Mouse (Mus musculus): ENCODE data around the gene Map3k1.
"Not testable (repeated sequence)": the region's sequence is repeated elsewhere in the genome, so short reads cannot be mapped to it uniquely, and the experiment has no call there.

Gene Map3k1

GRCm38 (mm10) chr13:111753321-111753720 lies 55.5 kb downstream of the Map3k1 start:
- in situ Hi-C loops (cut with MboI; ENCODE audit: unreplicated experiment in 2 of 2), result loop anchor here (10.0 to 25.0 kb wide), 3 partner anchors 934 to 1284 kb away; partner anchors contain the start of genes Cdc20b (in 2 of the 2) and Gpx8 (in 2 of the 2)

- in situ Hi-C loops (cut with MboI; ENCODE audit: unreplicated experiment in 2 of 2), result loop anchor here (5.0 to 25.0 kb wide), 8 partner anchors 171 to 1364 kb away; partner anchors contain the start of genes Ddx4 (in 1 of the 2), Plk2 (in 1 of the 2) and Slc38a9 (in 1 of the 2)
Observed at GRCm38 (mm10) chr13:111748301-111749062, 60.3 kb downstream of the Map3k1 start.

- in situ Hi-C loops (cut with MboI; ENCODE audit: unreplicated experiment in 2 of 2), result loop anchor here (5.0 to 25.0 kb wide), 8 partner anchors 170 to 1362 kb away; partner anchors contain the start of genes Ddx4 (in 1 of the 2), Plk2 (in 1 of the 2) and Slc38a9 (in 1 of the 2)
Observed at GRCm38 (mm10) chr13:111746831-111747230, 62.0 kb downstream of the Map3k1 start.

GRCm38 (mm10) chr13:111745216-111745615 lies 63.6 kb downstream of the Map3k1 start:
- in situ Hi-C loops (cut with MboI; ENCODE audit: unreplicated experiment in 2 of 2), result loop anchor here (5.0 to 25.0 kb wide), 8 partner anchors 168 to 1360 kb away; partner anchors contain the start of genes Ddx4 (in 1 of the 2), Plk2 (in 1 of the 2) and Slc38a9 (in 1 of the 2)

- in situ Hi-C loops (cut with MboI; ENCODE audit: unreplicated experiment in 2 of 2), result loop anchor here (5.0 to 25.0 kb wide), 8 partner anchors 167 to 1360 kb away; partner anchors contain the start of genes Ddx4 (in 1 of the 2), Plk2 (in 1 of the 2) and Slc38a9 (in 1 of the 2)
Observed at GRCm38 (mm10) chr13:111744233-111745000, 64.4 kb downstream of the Map3k1 start.

GRCm38 (mm10) chr13:111741991-111742615 lies 66.7 kb downstream of the Map3k1 start:
- in situ Hi-C loops (cut with MboI; ENCODE audit: unreplicated experiment in 2 of 2), result loop anchor here (5.0 to 25.0 kb wide), 8 partner anchors 165 to 1357 kb away; partner anchors contain the start of genes Ddx4 (in 1 of the 2), Plk2 (in 1 of the 2) and Slc38a9 (in 1 of the 2)

- in situ Hi-C loops (cut with MboI; ENCODE audit: unreplicated experiment in 2 of 2), result loop anchor here (5.0 to 25.0 kb wide), 8 partner anchors 164 to 1357 kb away; partner anchors contain the start of genes Ddx4 (in 1 of the 2), Plk2 (in 1 of the 2) and Slc38a9 (in 1 of the 2)
Observed at GRCm38 (mm10) chr13:111741204-111741990, 67.4 kb downstream of the Map3k1 start.

- in situ Hi-C loops (cut with MboI; ENCODE audit: unreplicated experiment in 2 of 2), result loop anchor here in 1 of 2 experiments (5.0 to 25.0 kb wide), 3 partner anchors 245 to 935 kb away; partner anchors contain the start of genes Ddx4 and Slc38a9
Observed at GRCm38 (mm10) chr13:111726898-111727297, 81.9 kb downstream of the Map3k1 start.

GRCm38 (mm10) chr13:111725165-111726077 lies 83.4 kb downstream of the Map3k1 start:
- in situ Hi-C loops (cut with MboI; ENCODE audit: unreplicated experiment in 2 of 2), result loop anchor here in 1 of 2 experiments (5.0 to 25.0 kb wide), 3 partner anchors 243 to 937 kb away; partner anchors contain the start of genes Ddx4 and Slc38a9

- in situ Hi-C loops (cut with MboI; ENCODE audit: unreplicated experiment in 2 of 2), result loop anchor here in 1 of 2 experiments (5.0 to 25.0 kb wide), 3 partner anchors 242 to 938 kb away; partner anchors contain the start of genes Ddx4 and Slc38a9
Observed at GRCm38 (mm10) chr13:111724811-111725164, 84.0 kb downstream of the Map3k1 start.

- in situ Hi-C loops (cut with MboI; ENCODE audit: unreplicated experiment in 2 of 2), result no loop called here
Observed at GRCm38 (mm10) chr13:111719726-111720125, 89.1 kb downstream of the Map3k1 start.

GRCm38 (mm10) chr13:111710531-111710930 lies 98.3 kb downstream of the Map3k1 start:
- in situ Hi-C loops (cut with MboI; ENCODE audit: unreplicated experiment in 2 of 2), result no loop called here

GRCm38 (mm10) chr13:111703952-111704351 lies 104.8 kb downstream of the Map3k1 start:
- in situ Hi-C loops (cut with MboI; ENCODE audit: unreplicated experiment in 2 of 2), result not testable (repeated sequence)

GRCm38 (mm10) chr13:111703396-111703795 lies 105.4 kb downstream of the Map3k1 start:
- in situ Hi-C loops (cut with MboI; ENCODE audit: unreplicated experiment in 2 of 2), result no loop called here
